Mouse (Mus musculus) spleen, postnatal 36 days (tissue): ENCODE measurements at regions not wholly inside any gene's neighbourhood (a gene's known extent, or its start where the extent isn't known, plus 50 kb on each side); places are given as distances from the start of the nearest gene placed in this dataset.
"Not testable (repeated sequence)": the region's sequence is repeated elsewhere in the genome, so short reads cannot be mapped to it uniquely, and the experiment has no call there.

Source experiments
- DNase-seq, 2 experiments: peaks; one replicate each; pipeline ENCODE4 v3.0.0; 2022; ENCODE audit warnings: low spot score in 2 of 2, mixed read lengths in 1 of 2

DNA sequence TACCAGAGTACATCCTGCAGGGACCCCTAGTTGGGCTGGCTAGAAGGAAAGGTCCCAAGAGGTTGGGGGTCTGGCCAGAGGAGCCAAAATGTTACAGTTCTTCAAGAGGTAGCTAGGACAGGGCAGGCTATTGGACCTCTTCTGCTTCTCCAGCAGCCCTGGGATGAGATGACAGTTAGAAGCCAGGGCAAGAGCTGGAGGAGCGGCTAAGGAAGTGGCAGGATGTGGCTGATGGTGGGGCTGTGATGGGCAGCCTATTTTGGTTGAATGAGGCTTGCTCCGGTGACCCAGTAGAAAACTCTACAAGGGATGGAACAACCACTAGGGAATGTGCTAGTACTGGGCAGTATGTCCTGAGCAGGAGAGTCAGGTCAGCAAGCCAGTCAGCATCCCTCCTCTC lies 82.8 kb downstream of the Ddx11 start:
- no peak for DNase-seq

GRCm38 (mm10) chr17:66207653-66208497 lies 84.6 kb downstream of the Ddx11 start:
- not testable (repeated sequence) for DNase-seq

DNA sequence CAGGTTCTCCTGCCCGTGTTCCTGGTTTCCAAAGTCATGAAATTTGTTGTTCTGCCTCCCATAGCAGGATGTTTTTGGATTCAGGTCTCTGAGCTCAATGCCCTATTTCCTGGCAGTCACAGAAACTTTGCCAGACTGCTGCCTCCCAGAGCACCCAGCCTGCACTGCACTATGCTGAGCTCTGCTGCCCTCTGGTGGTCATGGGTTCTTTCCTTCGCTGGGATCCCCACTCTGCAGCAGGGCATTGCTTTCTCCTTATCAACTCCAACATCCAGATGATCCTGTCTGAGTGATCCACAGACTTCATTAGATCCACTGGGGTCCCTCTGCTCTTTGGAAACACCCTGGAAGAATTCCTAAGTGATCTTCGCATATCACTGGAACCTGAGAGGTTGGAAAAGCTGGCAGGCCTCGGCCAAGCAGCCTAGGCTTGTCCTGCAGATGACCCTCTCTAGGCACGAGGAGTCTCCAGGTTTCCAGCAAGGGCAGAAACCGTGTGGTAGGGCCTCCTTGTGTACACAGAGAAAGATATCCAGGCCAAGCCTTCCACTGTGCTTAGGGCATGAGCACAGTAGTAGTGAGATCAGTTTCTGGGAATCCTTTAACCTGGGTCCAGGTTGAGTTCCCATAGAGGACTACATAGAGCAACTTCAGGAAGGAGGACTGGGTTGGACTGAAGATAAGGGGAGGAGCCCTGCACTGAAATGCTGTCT lies 85.6 kb downstream of the Ddx11 start:
- DNase-seq, result not testable (repeated sequence)

- DNase-seq, result no peak
Measured at GRCm38 (mm10) chr17:66211561-66211960, 88.2 kb downstream of the Ddx11 start.

DNA sequence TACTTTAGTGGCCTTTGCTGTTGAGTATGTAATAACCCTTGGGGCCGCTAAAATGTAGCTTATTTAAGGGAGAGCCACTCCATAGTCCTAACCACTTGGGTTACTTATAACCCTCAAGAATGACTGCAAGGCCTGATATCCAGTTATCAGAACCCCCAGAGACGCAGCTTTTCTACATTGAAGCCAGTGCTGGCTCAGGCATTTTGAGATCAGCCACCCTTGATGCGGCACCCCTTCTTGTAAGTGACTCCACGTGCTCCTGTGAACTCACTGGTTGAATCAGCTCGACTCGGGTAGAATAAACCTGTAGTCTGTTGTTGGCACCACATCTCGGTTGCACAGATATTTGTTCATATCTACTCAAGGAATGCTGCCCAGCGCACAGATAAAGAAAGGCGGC lies 89.3 kb downstream of the Ddx11 start:
- no peak for DNase-seq

DNA sequence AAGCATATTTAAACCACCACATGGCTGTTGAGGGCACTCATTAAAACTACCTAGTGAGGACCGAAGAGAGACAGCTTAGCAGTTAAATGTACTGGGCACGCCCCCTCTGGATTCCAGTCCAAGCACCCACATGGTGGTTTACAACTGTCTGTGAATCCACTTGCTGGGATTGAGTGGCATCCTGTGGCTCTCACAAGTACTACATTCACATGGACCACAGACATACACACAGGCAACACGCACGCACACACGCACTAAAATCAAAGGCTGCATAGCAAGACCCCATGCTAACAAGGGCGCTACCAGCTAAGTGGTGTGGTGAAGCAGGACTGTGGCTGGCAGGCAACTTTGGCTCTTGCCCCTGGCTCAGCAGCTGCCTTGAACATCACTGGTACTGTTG lies 95.0 kb downstream of the Ddx11 start:
- no peak for DNase-seq

- no peak for DNase-seq
Measured at GRCm38 (mm10) chr17:66219669-66220435, 96.5 kb downstream of the Ddx11 start.

GRCm38 (mm10) chr17:66221256-66221655 lies 97.9 kb downstream of the Ddx11 start:
- peak in 1 of 2 experiments; percentile 13 for DNase-seq

DNA sequence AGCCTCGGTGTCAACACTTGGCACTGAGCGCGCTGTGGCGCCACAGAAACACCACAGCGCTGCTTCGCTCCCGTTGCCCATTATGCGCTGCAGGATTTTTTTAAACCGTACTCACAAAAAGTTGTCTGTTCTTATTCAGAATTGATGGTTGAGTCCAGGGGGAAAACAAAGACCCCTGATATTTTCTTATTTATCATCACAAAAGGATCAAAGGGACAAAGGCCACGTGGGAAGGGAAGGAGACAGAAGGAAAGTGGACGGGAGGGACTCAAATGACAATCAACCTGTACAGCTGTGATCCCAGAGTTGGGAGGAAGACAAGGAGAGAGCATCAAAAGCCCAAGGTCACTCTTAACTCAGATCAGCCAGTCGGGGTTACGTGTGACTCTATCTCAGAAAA lies 100.4 kb downstream of the Ddx11 start:
- DNase-seq, result no peak

GRCm38 (mm10) chr17:66224241-66224640 lies 100.9 kb downstream of the Ddx11 start:
- no peak for DNase-seq

DNA sequence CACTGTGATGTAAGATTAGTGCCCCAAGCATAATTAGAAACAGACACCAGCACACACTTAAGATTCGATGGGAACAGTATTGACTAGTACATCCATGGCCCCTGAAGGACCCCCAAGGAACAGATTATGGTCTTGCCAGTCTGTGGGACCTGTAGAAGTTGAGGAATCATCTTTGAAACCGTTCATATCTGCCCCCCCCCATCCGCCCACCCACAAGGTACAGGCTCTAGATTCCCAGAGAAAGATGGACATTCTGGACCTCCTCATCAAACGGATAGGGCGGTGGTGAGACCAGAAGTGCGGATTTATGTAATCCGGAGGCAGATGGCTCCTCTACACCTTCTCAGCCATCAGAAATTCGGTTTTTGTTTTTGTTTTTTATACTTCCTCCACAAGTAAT lies 109.1 kb downstream of the Ddx11 start:
- no peak for DNase-seq

DNA sequence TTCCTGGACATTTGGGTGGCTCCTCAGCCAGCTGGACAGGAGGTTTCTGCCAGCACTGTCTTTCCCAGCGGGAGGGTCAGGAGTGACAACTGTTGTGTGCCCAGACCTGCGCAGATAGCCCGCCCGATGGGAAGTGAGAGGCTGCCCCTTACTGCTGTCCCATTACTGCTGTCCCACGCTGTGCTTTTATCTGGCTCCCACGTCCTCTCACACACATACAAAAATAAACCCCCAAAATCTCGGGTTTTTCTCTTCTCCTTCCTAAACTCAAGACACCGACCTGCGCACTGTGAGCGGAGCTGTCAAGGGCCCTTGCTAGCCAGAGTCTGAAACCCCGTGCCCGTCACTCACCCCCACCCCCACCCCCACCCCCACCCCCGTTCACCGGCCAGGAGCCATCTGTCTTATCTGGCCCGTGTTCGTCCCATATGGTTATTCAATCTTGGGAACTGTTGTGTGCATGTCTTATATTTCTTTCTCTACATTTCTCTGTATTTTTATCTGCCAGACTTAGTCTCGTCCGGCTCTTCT lies 109.6 kb downstream of the Ddx11 start:
- DNase-seq, result no peak

- DNase-seq, result no peak
Measured at GRCm38 (mm10) chr17:66233451-66233951, 110.2 kb downstream of the Ddx11 start.

DNA sequence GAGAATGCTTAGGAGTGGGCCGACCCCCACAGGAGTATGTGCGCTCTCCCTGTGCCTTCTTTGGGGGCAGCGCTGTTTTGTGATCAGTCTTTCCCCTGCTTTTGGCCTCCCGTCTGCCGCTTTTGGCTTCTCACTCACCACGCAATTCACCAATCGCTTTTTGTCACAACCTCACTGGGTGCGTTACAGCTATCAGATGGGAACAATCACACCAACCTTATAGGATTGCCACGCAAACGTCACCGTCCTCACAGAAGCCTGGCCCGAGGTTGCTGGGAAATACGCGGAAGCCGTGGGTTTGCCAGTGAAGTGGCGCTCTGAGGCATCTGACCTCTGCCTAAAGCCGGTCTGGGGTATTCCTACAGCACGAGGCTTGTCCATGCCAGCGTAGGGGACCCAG lies 111.1 kb downstream of the Ddx11 start:
- DNase-seq, result no peak

- DNase-seq, result peak; percentile 40 to 51
Measured at GRCm38 (mm10) chr17:66235096-66235805, 111.9 kb downstream of the Ddx11 start.

DNA sequence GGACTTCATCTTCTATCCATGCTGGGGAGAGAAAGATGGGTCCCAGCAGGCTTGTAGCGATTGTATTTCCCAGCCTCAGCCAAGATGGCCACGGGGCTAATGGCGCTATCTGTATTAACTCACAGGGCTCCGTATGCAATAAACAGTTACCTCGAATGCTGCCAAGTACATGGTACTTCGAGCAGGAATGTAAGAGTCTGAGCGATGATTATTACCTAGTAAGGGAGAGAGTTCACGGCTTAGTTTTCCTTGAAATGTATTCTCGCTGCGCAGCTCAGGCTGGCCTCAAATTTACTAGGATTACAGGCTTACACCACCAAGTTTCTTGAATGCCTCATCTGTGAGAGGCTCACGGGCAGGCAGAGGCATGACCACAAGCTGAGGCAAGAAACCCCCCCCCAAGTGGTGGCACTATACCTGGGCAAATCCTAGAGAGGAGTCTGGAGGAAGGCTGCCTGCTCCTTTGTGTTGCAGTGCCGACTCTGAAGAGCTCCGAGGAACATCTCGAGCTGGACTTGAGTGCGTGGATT lies 112.6 kb downstream of the Ddx11 start:
- DNase-seq, result no peak

DNA sequence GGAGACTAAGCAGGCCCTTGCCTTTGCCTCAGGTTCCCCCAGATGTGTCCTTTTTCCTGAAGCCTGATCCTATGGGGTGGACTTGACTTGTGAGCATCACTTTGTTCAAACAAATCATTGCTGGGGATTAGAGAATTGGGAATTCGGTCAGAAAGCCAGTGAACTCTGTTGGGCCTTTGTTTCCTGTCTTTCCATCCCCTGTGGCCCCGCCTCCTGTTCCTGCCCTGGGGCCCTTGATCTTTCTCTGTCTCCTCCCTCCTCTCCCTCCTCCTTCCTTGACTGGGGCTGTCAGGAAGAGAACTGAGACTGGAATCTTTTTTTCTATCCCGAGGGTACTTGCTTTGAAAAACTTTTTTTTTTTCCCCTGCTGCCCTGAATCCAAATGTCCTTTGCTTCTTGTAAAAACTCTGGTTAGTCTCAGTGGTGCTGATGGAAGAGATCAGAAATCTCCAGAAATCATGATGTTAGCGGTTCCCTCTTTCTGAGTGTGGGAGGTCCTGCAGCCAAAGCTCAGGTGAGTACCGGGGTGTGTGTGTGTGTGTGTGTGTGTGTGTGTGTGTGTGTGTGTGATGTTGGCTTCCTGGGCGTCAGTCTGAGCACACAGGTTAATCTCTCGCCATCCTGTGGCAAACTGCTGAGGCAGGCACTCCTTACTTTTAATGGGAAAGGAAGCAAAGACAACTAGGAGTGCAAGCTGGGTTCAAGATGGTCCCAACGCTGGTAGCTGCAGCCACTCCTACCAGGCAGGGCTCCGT lies 118.7 kb downstream of the Ddx11 start:
- no peak for DNase-seq

DNA sequence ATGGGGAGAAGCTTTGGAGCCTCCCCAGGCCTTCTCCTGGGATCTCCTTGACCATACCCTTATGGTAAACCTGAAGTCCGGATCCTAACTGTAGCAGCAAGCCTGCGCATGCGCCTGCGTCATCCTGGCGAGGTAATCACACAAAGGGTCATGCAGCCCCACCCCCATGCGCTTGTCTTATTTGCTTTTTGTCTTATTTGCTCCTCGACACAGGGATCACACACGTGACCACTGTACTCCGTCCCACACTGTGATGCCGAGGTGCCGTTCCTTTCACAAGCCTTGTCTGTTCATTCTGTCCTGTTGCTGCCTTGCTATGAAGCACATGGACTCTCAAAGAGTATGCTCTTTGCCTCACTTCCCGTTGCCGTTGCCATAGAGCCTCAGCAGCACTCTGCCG lies 120.9 kb downstream of the Ddx11 start:
- no peak for DNase-seq

DNA sequence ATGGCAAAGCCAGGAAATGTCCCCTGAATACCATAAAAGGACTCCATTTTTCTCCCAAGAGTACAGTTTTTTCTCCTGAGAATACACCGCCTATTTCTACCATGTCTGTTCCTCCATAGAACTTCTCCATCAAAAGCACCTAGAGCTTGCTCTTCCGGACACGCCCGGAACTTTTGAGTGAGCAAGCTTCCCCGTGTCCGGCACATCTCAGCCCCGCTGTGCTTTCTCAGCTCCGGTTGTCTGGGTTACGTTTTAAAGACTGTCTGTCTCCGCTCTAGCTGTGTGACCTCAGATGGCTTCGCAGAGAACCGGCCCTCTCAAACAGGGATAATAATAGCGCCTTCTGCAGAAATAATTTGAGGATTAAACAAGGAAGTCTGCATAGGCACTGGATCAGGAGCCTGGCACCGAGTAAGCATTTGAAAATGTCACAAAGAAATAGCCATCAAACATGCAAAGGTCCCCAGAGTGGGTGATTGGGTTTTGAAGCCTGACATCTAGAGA lies 122.8 kb downstream of the Ddx11 start:
- no peak for DNase-seq

GRCm38 (mm10) chr17:66251495-66251894 lies 128.2 kb downstream of the Ddx11 start:
- no peak for DNase-seq
